Comparison of ENCODE assay signal across 8 mouse cellular contexts in genomic region chr7:112354503-112354951, GRCm38 (mm10).
DNase-seq lines count a peak whose midpoint lies in the region; ATAC-seq lines count a peak whose summit lies in the region.

No protein-coding gene starts in this region.

- no peaks in the 10 kb centered on the region for H3K27me3 ChIP-seq in midbrain, embryonic 16.5 days (ENCODE audit: control insufficient read depth, insufficient read depth, low read depth, low read length)

- intact Hi-C loops in heart, postnatal 10 days (cut with DNase I), result no loop called here

- peaks cover 8% of the 10 kb centered on the region for H3K4me1 ChIP-seq in midbrain, embryonic 16.5 days (ENCODE audit: control insufficient read depth, insufficient read depth, low read length)

- peak; percentile 40 for DNase-seq in layer of hippocampus, adult 11-12 months (ENCODE audit: low spot score)
- no peak for DNase-seq in layer of hippocampus, adult 9-11 months
- peak; percentile 71 to 78 for DNase-seq in cerebellum, postnatal 10 days
- DNase-seq in heart, postnatal 10 days, result peak; percentile 58 to 61
- peak; percentile 80 to 89 for DNase-seq in kidney, postnatal 4 days
- DNase-seq in urinary bladder, adult 2 months (ENCODE audit: low spot score), result no peak
- DNase-seq in left cerebral cortex, adult 8-10 months (ENCODE audit: low spot score in 2 of 2), result no peak

- WGBS in midbrain, embryonic 16.5 days, result 10% methylated on average over 7 of the region's 7 CpGs

- 0 out of 2 replicates have a peak overlapping the region, but pooled peaks have one; percentile 35 for H3K27ac ChIP-seq in midbrain, embryonic 16.5 days (ENCODE audit: low read length)

- no peak overlapping the region for H3K4me3 ChIP-seq in midbrain, embryonic 16.5 days (ENCODE audit: low read depth, low read length)

- ATAC-seq in midbrain, embryonic 16.5 days, result peak; percentile 80

- no peaks in the 10 kb centered on the region for H3K36me3 ChIP-seq in midbrain, embryonic 16.5 days (ENCODE audit: control insufficient read depth, insufficient read depth, low read length)

- H3K9me3 ChIP-seq in midbrain, embryonic 16.5 days (replicated peaks; ENCODE audit: control insufficient read depth, low read length, poor library complexity, severe bottlenecking), result no peaks in the 10 kb centered on the region

- H3K9ac ChIP-seq in midbrain, embryonic 16.5 days (ENCODE audit: low read depth, low read length), result no peak overlapping the region; the same call in 1 of the 2 replicates

- no peak overlapping the region for H3K4me2 ChIP-seq in midbrain, embryonic 16.5 days (ENCODE audit: low read length)

Comparison
In these comparisons a context has a peak if more than half of its experiments do, and no peak if none do; other contexts are left out.
1. DNase-seq: peak in layer of hippocampus, adult 11-12 months (single experiment), cerebellum, postnatal 10 days (2 of 2), heart, postnatal 10 days (2 of 2) and kidney, postnatal 4 days (2 of 2); none in layer of hippocampus, adult 9-11 months (single experiment), urinary bladder, adult 2 months (single experiment) and left cerebral cortex, adult 8-10 months (0 of 2).